Mouse (Mus musculus): Measurements from ENCODE around the gene Flvcr2. TPM values are rescaled to one million over a fixed set of nuclear protein-coding genes. Genes with fewer than 3 reads are reported as not detected.

Gene Flvcr2
- total RNA-seq, 1 experiment from 2014 or later = not detected

- ATAC-seq (replicated peaks; ENCODE audit: insufficient number of reproducible peaks, low FRiP score, low TSS enrichment, poor library complexity, severe bottlenecking) = no peak
These were observed 33.4 kb downstream of the Flvcr2 start for GRCm38 (mm10) chr12:85779707-85780106.

- no peak for ATAC-seq (replicated peaks; ENCODE audit: insufficient number of reproducible peaks, low FRiP score, low TSS enrichment, poor library complexity, severe bottlenecking)
These were observed 35.3 kb downstream of the Flvcr2 start for GRCm38 (mm10) chr12:85781606-85782005.

GRCm38 (mm10) chr12:85784916-85785815 lies 38.8 kb downstream of the Flvcr2 start:
- ATAC-seq (replicated peaks; ENCODE audit: insufficient number of reproducible peaks, low FRiP score, low TSS enrichment, poor library complexity, severe bottlenecking) = no peak

- no peak for ATAC-seq (replicated peaks; ENCODE audit: insufficient number of reproducible peaks, low FRiP score, low TSS enrichment, poor library complexity, severe bottlenecking)
These were observed 45.8 kb downstream of the Flvcr2 start for GRCm38 (mm10) chr12:85792158-85792557.

GRCm38 (mm10) chr12:85792821-85793346 lies 46.5 kb downstream of the Flvcr2 start:
- ATAC-seq (replicated peaks; ENCODE audit: insufficient number of reproducible peaks, low FRiP score, low TSS enrichment, poor library complexity, severe bottlenecking) = no peak

- ATAC-seq (replicated peaks; ENCODE audit: insufficient number of reproducible peaks, low FRiP score, low TSS enrichment, poor library complexity, severe bottlenecking) = no peak
These were observed 47.8 kb downstream of the Flvcr2 start for GRCm38 (mm10) chr12:85794094-85794493.

GRCm38 (mm10) chr12:85795551-85795950 lies 49.2 kb downstream of the Flvcr2 start:
- ATAC-seq (replicated peaks; ENCODE audit: insufficient number of reproducible peaks, low FRiP score, low TSS enrichment, poor library complexity, severe bottlenecking) = no peak

GRCm38 (mm10) chr12:85800031-85800430 lies 53.7 kb downstream of the Flvcr2 start:
- ATAC-seq (replicated peaks; ENCODE audit: insufficient number of reproducible peaks, low FRiP score, low TSS enrichment, poor library complexity, severe bottlenecking) = no peak

- ATAC-seq (replicated peaks; ENCODE audit: insufficient number of reproducible peaks, low FRiP score, low TSS enrichment, poor library complexity, severe bottlenecking) = no peak
These were observed 63.4 kb downstream of the Flvcr2 start for GRCm38 (mm10) chr12:85809726-85810125.

GRCm38 (mm10) chr12:85810959-85811358 lies 64.6 kb downstream of the Flvcr2 start:
- no peak for ATAC-seq (replicated peaks; ENCODE audit: insufficient number of reproducible peaks, low FRiP score, low TSS enrichment, poor library complexity, severe bottlenecking)

- no peak for ATAC-seq (replicated peaks; ENCODE audit: insufficient number of reproducible peaks, low FRiP score, low TSS enrichment, poor library complexity, severe bottlenecking)
These were observed 65.3 kb downstream of the Flvcr2 start for GRCm38 (mm10) chr12:85811676-85812075.

- no peak for ATAC-seq (replicated peaks; ENCODE audit: insufficient number of reproducible peaks, low FRiP score, low TSS enrichment, poor library complexity, severe bottlenecking)
These were observed 67.3 kb downstream of the Flvcr2 start for GRCm38 (mm10) chr12:85813599-85813998.

- no peak for ATAC-seq (replicated peaks; ENCODE audit: insufficient number of reproducible peaks, low FRiP score, low TSS enrichment, poor library complexity, severe bottlenecking)
These were observed 75.7 kb downstream of the Flvcr2 start for GRCm38 (mm10) chr12:85822051-85822450.

- peak; percentile 94 for ATAC-seq (replicated peaks; ENCODE audit: insufficient number of reproducible peaks, low FRiP score, low TSS enrichment, poor library complexity, severe bottlenecking)
These were observed 78.3 kb downstream of the Flvcr2 start, which contains the start of the genes Erg28 and Ttll5 for GRCm38 (mm10) chr12:85824438-85825264. Gene Erg28, minus strand, starts transcription at chr12:85824550. Gene Ttll5, plus strand, starts transcription at chr12:85824659.

- no peak for ATAC-seq (replicated peaks; ENCODE audit: insufficient number of reproducible peaks, low FRiP score, low TSS enrichment, poor library complexity, severe bottlenecking)
These were observed 79.0 kb downstream of the Flvcr2 start for GRCm38 (mm10) chr12:85825361-85825760.

- ATAC-seq (replicated peaks; ENCODE audit: insufficient number of reproducible peaks, low FRiP score, low TSS enrichment, poor library complexity, severe bottlenecking) = no peak
These were observed 79.5 kb downstream of the Flvcr2 start for GRCm38 (mm10) chr12:85825822-85826221.

- no peak for ATAC-seq (replicated peaks; ENCODE audit: insufficient number of reproducible peaks, low FRiP score, low TSS enrichment, poor library complexity, severe bottlenecking)
These were observed 82.5 kb downstream of the Flvcr2 start for GRCm38 (mm10) chr12:85828856-85829255.

GRCm38 (mm10) chr12:85829866-85830265 lies 83.5 kb downstream of the Flvcr2 start:
- no peak for ATAC-seq (replicated peaks; ENCODE audit: insufficient number of reproducible peaks, low FRiP score, low TSS enrichment, poor library complexity, severe bottlenecking)

GRCm38 (mm10) chr12:85830691-85831090 lies 84.4 kb downstream of the Flvcr2 start:
- no peak for ATAC-seq (replicated peaks; ENCODE audit: insufficient number of reproducible peaks, low FRiP score, low TSS enrichment, poor library complexity, severe bottlenecking)
